Mouse (Mus musculus) right cerebral cortex, postnatal 25 days (tissue): ENCODE measurements around the gene Lrmda.
A peak's percentile ranks its signal among the peaks of the same experiment; 100 is the strongest.

Source experiments
- DNase-seq: peaks from one replicate; pipeline ENCODE4 v3.0.0; 2022

The Lrmda gene

DNA sequence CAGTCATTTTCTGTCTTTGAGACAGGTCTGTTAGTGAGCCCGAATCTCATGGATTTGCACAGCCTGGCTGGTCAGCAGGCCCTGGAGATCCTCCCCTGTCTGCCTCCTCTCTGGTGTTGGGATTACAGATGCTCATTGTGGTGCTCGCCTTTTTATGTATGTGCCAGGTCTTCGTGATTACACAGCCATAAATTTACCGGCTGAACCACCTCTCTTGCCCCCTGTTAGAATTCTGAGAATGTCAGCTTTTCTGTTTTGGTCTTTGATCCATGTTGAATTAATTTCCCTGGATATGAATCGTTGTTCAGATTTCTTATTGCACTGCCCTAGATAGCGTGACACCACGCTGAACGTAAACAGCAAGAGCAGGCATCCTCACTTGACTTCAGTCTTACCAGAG, 325.7 kb downstream of the Lrmda start:
- DNase-seq, result no peak

DNA sequence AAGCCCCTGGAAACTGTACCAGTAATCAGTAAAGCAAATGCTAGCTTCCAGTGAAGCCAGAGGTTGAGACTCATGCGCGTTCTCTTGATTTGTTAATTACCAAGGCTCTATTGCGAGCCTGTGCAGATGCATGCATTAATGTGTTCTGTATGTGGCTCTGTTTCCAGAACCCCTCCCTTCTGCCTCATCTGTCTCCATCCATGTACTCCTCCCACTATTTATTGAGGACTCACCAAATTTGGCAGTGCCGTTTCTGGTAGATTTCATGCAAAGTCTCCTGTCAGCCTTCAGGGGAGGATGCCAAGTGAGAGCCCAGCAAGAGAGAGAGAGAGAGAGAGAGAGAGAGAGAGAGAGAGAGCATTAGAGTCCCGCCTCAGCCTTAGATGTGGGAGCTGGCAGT, 334.1 kb downstream of the Lrmda start:
- no peak for DNase-seq

- DNase-seq, result no peak
Measured at GRCm38 (mm10) chr14:22354769-22355574, 335.5 kb downstream of the Lrmda start.

- DNase-seq, result no peak
Measured at GRCm38 (mm10) chr14:22357991-22358503, 338.5 kb downstream of the Lrmda start.

- DNase-seq, result peak; percentile 37
Measured at GRCm38 (mm10) chr14:22364010-22364748, 344.7 kb downstream of the Lrmda start.

- peak; percentile 11 for DNase-seq
Measured at GRCm38 (mm10) chr14:22364771-22365355, 345.4 kb downstream of the Lrmda start.

- no peak for DNase-seq
Measured at GRCm38 (mm10) chr14:22367615-22368014, 348.1 kb downstream of the Lrmda start.

DNA sequence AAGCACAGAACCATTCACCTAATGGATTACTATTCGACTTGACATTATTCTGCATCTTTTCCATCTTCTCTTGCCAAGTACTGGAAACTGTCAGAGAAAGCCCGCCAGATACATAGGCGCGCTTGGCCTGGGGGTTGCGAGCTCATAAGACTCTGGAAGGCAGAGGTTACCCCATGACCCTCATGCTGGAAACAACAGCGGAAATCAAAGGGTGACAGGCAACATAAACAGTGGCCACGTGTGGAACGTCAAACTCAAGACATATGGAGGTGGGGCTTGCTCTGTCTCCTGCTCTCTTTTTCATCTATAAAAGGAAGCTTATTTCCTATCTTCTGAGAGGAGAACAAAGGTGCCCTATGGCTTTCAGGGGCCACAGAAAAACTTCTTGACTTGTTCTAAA, 351.6 kb downstream of the Lrmda start:
- no peak for DNase-seq

DNA sequence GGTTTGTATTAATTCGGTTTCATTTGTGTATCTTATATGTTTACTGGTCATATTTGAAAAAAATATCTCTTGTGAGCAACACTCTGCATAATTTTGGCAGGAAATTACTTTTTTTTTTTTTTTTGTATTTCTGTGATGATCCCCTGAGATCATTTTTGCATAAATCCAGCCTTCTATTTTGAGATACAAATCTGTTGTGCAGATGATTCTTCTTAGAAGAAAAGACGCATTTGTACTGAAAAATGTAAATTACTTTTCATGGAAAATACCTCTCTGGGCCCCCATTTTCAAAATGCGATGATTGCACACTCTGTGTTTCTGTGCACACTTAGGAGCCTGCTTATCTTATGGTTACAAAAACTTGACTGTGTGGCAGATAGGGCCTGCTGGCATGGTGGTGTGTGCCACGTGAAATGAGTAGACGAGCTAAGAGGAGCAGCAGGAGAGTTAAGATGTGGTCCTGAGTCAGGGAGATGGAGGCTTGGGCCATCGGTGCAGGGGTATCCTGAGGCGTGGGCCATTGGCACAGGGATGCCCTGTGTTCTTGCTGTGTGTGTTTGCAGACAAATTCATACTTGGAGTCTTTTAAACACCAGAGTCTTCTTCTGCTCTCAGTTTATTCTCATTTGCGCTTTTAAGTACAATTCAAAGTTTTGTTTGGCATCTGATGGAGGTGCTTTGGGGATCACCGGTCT, 353.3 kb downstream of the Lrmda start:
- no peak for DNase-seq

- no peak for DNase-seq
Measured at GRCm38 (mm10) chr14:22373361-22373745, 353.8 kb downstream of the Lrmda start.

DNA sequence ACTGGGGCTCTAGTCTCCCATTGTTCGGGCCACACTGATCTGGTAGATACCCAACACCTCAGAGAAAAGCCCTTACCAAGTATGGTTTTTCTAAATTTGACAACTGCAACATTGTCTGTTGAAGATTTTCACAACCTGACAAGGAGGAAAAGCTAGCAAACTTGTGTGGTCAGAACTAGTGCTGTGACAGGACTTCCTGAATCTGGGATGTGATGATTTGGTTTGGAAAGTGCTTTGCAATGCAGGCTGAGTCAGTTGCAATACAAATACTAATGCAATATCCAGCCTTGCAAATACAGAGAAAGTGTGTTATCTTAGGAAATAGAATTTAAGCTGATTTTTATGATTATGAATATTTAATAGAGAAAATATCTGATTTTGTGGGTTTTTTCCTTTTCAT, 357.6 kb downstream of the Lrmda start:
- DNase-seq, result no peak

- no peak for DNase-seq
Measured at GRCm38 (mm10) chr14:22382101-22382500, 362.6 kb downstream of the Lrmda start.

GRCm38 (mm10) chr14:22393616-22394015, 374.1 kb downstream of the Lrmda start:
- no peak for DNase-seq

- no peak for DNase-seq
Measured at GRCm38 (mm10) chr14:22402411-22402810, 382.9 kb downstream of the Lrmda start.

- no peak for DNase-seq
Measured at GRCm38 (mm10) chr14:22406623-22407022, 387.1 kb downstream of the Lrmda start.

GRCm38 (mm10) chr14:22410826-22411225, 391.3 kb downstream of the Lrmda start:
- no peak for DNase-seq

GRCm38 (mm10) chr14:22413220-22413619, 393.7 kb downstream of the Lrmda start:
- no peak for DNase-seq

GRCm38 (mm10) chr14:22417706-22418105, 398.2 kb downstream of the Lrmda start:
- DNase-seq, result no peak

DNA sequence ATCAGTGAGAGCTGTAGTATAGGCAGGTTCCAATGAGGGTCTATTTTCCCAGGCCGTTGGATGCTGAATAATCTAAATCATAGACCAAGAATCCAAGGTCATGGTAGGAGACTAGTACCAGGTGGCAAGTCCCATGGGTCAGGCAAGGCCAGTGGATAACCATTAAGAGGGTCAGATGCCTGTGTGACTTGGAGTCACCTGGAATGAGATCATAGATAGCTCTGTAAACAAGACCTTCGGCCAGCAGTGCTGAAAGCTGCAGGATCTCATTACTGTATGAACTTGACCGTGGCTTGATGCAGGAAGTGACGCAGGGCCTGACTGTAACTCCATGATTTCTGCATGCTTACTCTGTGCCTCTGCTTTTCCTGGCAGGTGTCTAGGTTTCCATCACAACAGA, 402.2 kb downstream of the Lrmda start:
- no peak for DNase-seq

- no peak for DNase-seq
Measured at GRCm38 (mm10) chr14:22425018-22425534, 405.6 kb downstream of the Lrmda start.

- no peak for DNase-seq
Measured at GRCm38 (mm10) chr14:22435441-22435840, 415.9 kb downstream of the Lrmda start.

DNA sequence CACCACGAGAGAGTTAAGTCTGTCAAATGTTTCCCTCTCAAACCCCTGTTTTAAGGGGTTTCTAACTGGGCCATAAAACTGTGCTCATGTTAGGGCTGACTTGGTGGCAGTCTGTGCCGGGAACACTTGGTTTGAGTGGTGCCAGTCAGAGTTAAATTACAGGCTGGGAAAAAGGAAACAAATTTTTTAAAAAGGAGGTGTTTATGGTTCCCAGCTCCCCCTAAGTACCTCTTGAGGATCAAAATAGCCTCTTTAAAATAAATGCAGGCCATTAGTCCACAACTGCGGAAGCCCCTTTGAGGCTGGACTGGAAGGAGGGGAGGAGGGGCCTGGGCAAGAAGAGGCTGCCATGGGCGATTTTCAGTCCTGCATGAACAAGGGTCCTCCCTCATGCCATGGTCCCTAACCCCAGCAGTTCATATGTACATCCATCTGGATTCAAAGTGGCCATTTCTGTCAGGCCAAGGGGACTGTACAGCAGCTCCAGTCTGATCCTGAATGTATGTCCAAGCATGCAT, 416.4 kb downstream of the Lrmda start:
- DNase-seq, result no peak
